ENCODE assay signal across 13 mouse cellular contexts in genomic region chr10:84542802-84543658, GRCm38 (mm10). TPM values are rescaled to one million over a fixed set of nuclear protein-coding genes. Genes with fewer than 3 reads are reported as not detected.
A peak's percentile ranks its signal among the peaks of the same experiment; 100 is the strongest.
DNase-seq lines count a peak whose midpoint lies in the region; ATAC-seq and TF ChIP-seq lines count a peak whose summit lies in the region.
"Had no signal": no experiment of that assay in that cellular context is flagged by ENCODE, and none has a peak within 500 bp of the region (broad histone marks: within the 10 kb centered on the region; RNA-seq: fewer than 3 reads in every experiment).

No protein-coding gene starts in this region.

- no peak for ATAC-seq in CD4-positive, CD25-positive, alpha-beta regulatory T cell, adult 4 months
- no peak for ATAC-seq in midbrain, embryonic 14.5 days (ENCODE audit: low FRiP score, low TSS enrichment)
- no peak for ATAC-seq in midbrain, embryonic 13.5 days
- no peak for ATAC-seq in liver, postnatal 0 days

- peak; percentile 39 for TF ChIP-seq CTCF in liver, postnatal 0 days (IDR thresholded peaks at IDR 0.05; ENCODE audit: low read depth)

- WGBS in midbrain, embryonic 14.5 days: 76% methylated on average over 11 of the region's 11 CpGs
- 76% methylated on average over 11 of the region's 11 CpGs for WGBS in midbrain, embryonic 13.5 days
- WGBS in liver, postnatal 0 days (ENCODE audit: insufficient replicate concordance): 48% methylated on average over 11 of the region's 11 CpGs

- DNase-seq in CD4-positive, CD25-positive, alpha-beta regulatory T cell, adult 2 months (ENCODE audit: low read depth, low spot score): peak; percentile 12
- peak; percentile 49 for DNase-seq in midbrain, embryonic 14.5 days
- no peak for DNase-seq in liver, postnatal 0 days
- DNase-seq in yolk sac, embryonic 10.5 days (ENCODE audit: low spot score): peak; percentile 81
- DNase-seq in heart, postnatal 4 days: no peak
- DNase-seq in cerebellum, postnatal 4 days (ENCODE audit: low spot score in 2 of 2): no peak
- DNase-seq: heart, postnatal 14 days; kidney, adult 2 months; right cerebral cortex, postnatal 14 days had no signal

- H3K9ac ChIP-seq in midbrain, embryonic 14.5 days (replicated peaks; ENCODE audit: low read length): no peak overlapping the region
- no peak overlapping the region for H3K9ac ChIP-seq in midbrain, embryonic 13.5 days (replicated peaks)
- H3K9ac ChIP-seq in liver, postnatal 0 days (replicated peaks): no peak overlapping the region
- H3K9ac ChIP-seq: neural tube, embryonic 12.5 days had no signal

- H3K36me3 ChIP-seq in midbrain, embryonic 14.5 days (ENCODE audit: control insufficient read depth, insufficient read depth, low read length): no peaks in the 10 kb centered on the region
- no peaks in the 10 kb centered on the region for H3K36me3 ChIP-seq in midbrain, embryonic 13.5 days
- H3K36me3 ChIP-seq in liver, postnatal 0 days (replicated peaks; ENCODE audit: insufficient read depth, low read length): no peaks in the 10 kb centered on the region
- H3K36me3 ChIP-seq: neural tube, embryonic 12.5 days had no signal

- TF ChIP-seq EP300 in liver, postnatal 0 days (IDR thresholded peaks at IDR 0.05; ENCODE audit: low read depth): peak; percentile 73

- H3K4me1 ChIP-seq in midbrain, embryonic 14.5 days (ENCODE audit: control insufficient read depth, insufficient read depth, low read length): no peaks in the 10 kb centered on the region
- no peaks in the 10 kb centered on the region for H3K4me1 ChIP-seq in midbrain, embryonic 13.5 days (replicated peaks)
- H3K4me1 ChIP-seq in liver, postnatal 0 days (ENCODE audit: insufficient read depth): peaks cover 10% of the 10 kb centered on the region
- H3K4me1 ChIP-seq: neural tube, embryonic 12.5 days had no signal

- no peaks in the 10 kb centered on the region for H3K27me3 ChIP-seq in midbrain, embryonic 14.5 days (ENCODE audit: control insufficient read depth, insufficient read depth, low read length)
- H3K27me3 ChIP-seq in midbrain, embryonic 13.5 days: no peaks in the 10 kb centered on the region
- no peaks in the 10 kb centered on the region for H3K27me3 ChIP-seq in liver, postnatal 0 days (ENCODE audit: insufficient read depth, low read length)
- H3K27me3 ChIP-seq: neural tube, embryonic 12.5 days had no signal

- no peaks in the 10 kb centered on the region for H3K9me3 ChIP-seq in midbrain, embryonic 14.5 days (ENCODE audit: control insufficient read depth, low read length)
- no peaks in the 10 kb centered on the region for H3K9me3 ChIP-seq in midbrain, embryonic 13.5 days
- no peaks in the 10 kb centered on the region for H3K9me3 ChIP-seq in liver, postnatal 0 days (ENCODE audit: low read length)
- H3K9me3 ChIP-seq: neural tube, embryonic 12.5 days had no signal

- no peak overlapping the region for H3K4me2 ChIP-seq in midbrain, embryonic 14.5 days (ENCODE audit: low read length)
- H3K4me2 ChIP-seq in midbrain, embryonic 13.5 days (replicated peaks): no peak overlapping the region
- H3K4me2 ChIP-seq in liver, postnatal 0 days (ENCODE audit: low read depth, low read length): no peak overlapping the region
- H3K4me2 ChIP-seq: neural tube, embryonic 12.5 days had no signal

- no peak overlapping the region for H3K27ac ChIP-seq in midbrain, embryonic 14.5 days (replicated peaks; ENCODE audit: low read depth, low read length)
- no peak overlapping the region for H3K27ac ChIP-seq in midbrain, embryonic 13.5 days
- H3K27ac ChIP-seq in liver, postnatal 0 days (ENCODE audit: low read depth): no peak overlapping the region
- H3K27ac ChIP-seq: macrophage; neural tube, embryonic 12.5 days had no signal

- H3K4me3 ChIP-seq in midbrain, embryonic 14.5 days (replicated peaks; ENCODE audit: low read depth, low read length): no peak overlapping the region
- no peak overlapping the region for H3K4me3 ChIP-seq in midbrain, embryonic 13.5 days (replicated peaks)
- no peak overlapping the region for H3K4me3 ChIP-seq in liver, postnatal 0 days (ENCODE audit: low read depth, low read length)
- H3K4me3 ChIP-seq: neural tube, embryonic 12.5 days had no signal

RNA-seq across cellular contexts. Expression of gene Ckap4, which starts 9.2 kb away (rescaled TPM):
- under 1 TPM; 0.20 to 0.23 TPM for polyA plus RNA-seq in CD4-positive, CD25-positive, alpha-beta regulatory T cell, adult 4 months (2017; shearing (Covaris generic))
- polyA plus RNA-seq in midbrain, embryonic 14.5 days (2014; fragmentation: Nextera tagmentation; extraction: Ambion mirVana): 57.2 and 71.5 TPM in 2 replicates
- polyA plus RNA-seq in midbrain, embryonic 13.5 days (2015; fragmentation: Nextera tagmentation; extraction: Ambion mirVana): 48.7 and 60.9 TPM in 2 replicates
- polyA plus RNA-seq in liver, postnatal 0 days (2015; fragmentation: Nextera tagmentation; extraction: Ambion mirVana): 10.3 and 10.6 TPM in 2 replicates
- total RNA-seq in heart, postnatal 4 days (2021): 100 to 1,000 TPM; 111 to 115 TPM

RNA-seq across cellular contexts. Expression of gene Tcp11l2, which starts 33.4 kb away (rescaled TPM):
- polyA plus RNA-seq in CD4-positive, CD25-positive, alpha-beta regulatory T cell, adult 4 months (2017; shearing (Covaris generic)): 100 to 1,000 TPM; 235 to 261 TPM
- polyA plus RNA-seq in midbrain, embryonic 14.5 days (2014; fragmentation: Nextera tagmentation; extraction: Ambion mirVana): 17.3 and 22.1 TPM in 2 replicates
- 18.5 and 19.5 TPM in 2 replicates for polyA plus RNA-seq in midbrain, embryonic 13.5 days (2015; fragmentation: Nextera tagmentation; extraction: Ambion mirVana)
- 29.8 and 36.8 TPM in 2 replicates for polyA plus RNA-seq in liver, postnatal 0 days (2015; fragmentation: Nextera tagmentation; extraction: Ambion mirVana)
- total RNA-seq in heart, postnatal 4 days (2021): 10 to 100 TPM; 26.4 to 33.4 TPM

Comparison
In these comparisons a context has a peak if more than half of its experiments do, and no peak if none do; other contexts are left out.
1. DNase-seq: peak in CD4-positive, CD25-positive, alpha-beta regulatory T cell, adult 2 months (single experiment), midbrain, embryonic 14.5 days (single experiment) and yolk sac, embryonic 10.5 days (single experiment); none in liver, postnatal 0 days (single experiment), heart, postnatal 4 days (single experiment) and cerebellum, postnatal 4 days (0 of 2).